In genomic region chr9:55546176-55547010, GRCm38 (mm10) we compare ENCODE assay signal across 8 mouse cellular contexts. TPM values are rescaled to one million over a fixed set of nuclear protein-coding genes. Genes with fewer than 3 reads are reported as not detected.
A peak's percentile ranks its signal among the peaks of the same experiment; 100 is the strongest.
DNase-seq lines count a peak whose midpoint lies in the region; ATAC-seq and TF ChIP-seq lines count a peak whose summit lies in the region.

No protein-coding gene starts in this region.

- no peaks in the 10 kb centered on the region for H3K9me3 ChIP-seq in embryonic facial prominence, embryonic 11.5 days (replicated peaks; ENCODE audit: control insufficient read depth, low read length)
- H3K9me3 ChIP-seq in heart, embryonic 16.5 days (replicated peaks; ENCODE audit: control insufficient read depth, low read length), result peaks cover 3% of the 10 kb centered on the region; the same call in 1 of the 2 replicates
- H3K9me3 ChIP-seq in kidney, postnatal 0 days (replicated peaks; ENCODE audit: low read length), result no peaks in the 10 kb centered on the region
- peaks cover 10% of the 10 kb centered on the region; the same call in 1 of the 2 replicates for H3K9me3 ChIP-seq in megakaryocyte, embryonic 14.5 days
- H3K9me3 ChIP-seq in stomach, embryonic 14.5 days (ENCODE audit: control insufficient read depth, low read depth, low read length), result no peaks in the 10 kb centered on the region

- ATAC-seq in embryonic facial prominence, embryonic 11.5 days (replicated peaks; ENCODE audit: insufficient number of reproducible peaks, low FRiP score, low TSS enrichment, low read depth), result peak; percentile 31; the same call in 1 of the 2 replicates
- no peak; the same call in 1 of the 2 replicates for ATAC-seq in heart, embryonic 16.5 days (replicated peaks; ENCODE audit: extremely low read depth, insufficient read depth, low FRiP score)
- ATAC-seq in kidney, postnatal 0 days (replicated peaks; ENCODE audit: low FRiP score, low read depth), result peak; percentile 68
- ATAC-seq in stomach, embryonic 14.5 days (ENCODE audit: insufficient number of reproducible peaks, insufficient read depth, low FRiP score, low read depth), result 0 out of 2 replicates have a peak, but pooled peaks have one; percentile 50
- no peak for ATAC-seq in frontal cortex, adult (ENCODE audit: low TSS enrichment)

- peak overlapping the region; percentile 54 for H3K4me2 ChIP-seq in embryonic facial prominence, embryonic 11.5 days (ENCODE audit: low read depth, low read length)
- H3K4me2 ChIP-seq in heart, embryonic 16.5 days (ENCODE audit: low read depth, low read length), result peak overlapping the region; percentile 62
- peak overlapping the region; percentile 49 for H3K4me2 ChIP-seq in kidney, postnatal 0 days (ENCODE audit: low read length)
- peak overlapping the region; percentile 80 for H3K4me2 ChIP-seq in stomach, embryonic 14.5 days (replicated peaks; ENCODE audit: low read depth, low read length)

- H3K36me3 ChIP-seq in embryonic facial prominence, embryonic 11.5 days (replicated peaks; ENCODE audit: control insufficient read depth, insufficient read depth, low read depth, low read length), result no peaks in the 10 kb centered on the region
- no peaks in the 10 kb centered on the region for H3K36me3 ChIP-seq in heart, embryonic 16.5 days (ENCODE audit: control insufficient read depth, insufficient read depth)
- H3K36me3 ChIP-seq in kidney, postnatal 0 days (ENCODE audit: insufficient read depth, low read length), result no peaks in the 10 kb centered on the region
- H3K36me3 ChIP-seq in megakaryocyte, embryonic 14.5 days (replicated peaks; ENCODE audit: low read length), result no peaks in the 10 kb centered on the region
- no peaks in the 10 kb centered on the region for H3K36me3 ChIP-seq in stomach, embryonic 14.5 days (ENCODE audit: control insufficient read depth, insufficient read depth, low read length)

- peaks cover 10% of the 10 kb centered on the region for H3K4me1 ChIP-seq in embryonic facial prominence, embryonic 11.5 days (ENCODE audit: control insufficient read depth, insufficient read depth, low read length)
- H3K4me1 ChIP-seq in heart, embryonic 16.5 days (ENCODE audit: control insufficient read depth, insufficient read depth, low read length), result peaks cover 33% of the 10 kb centered on the region
- peaks cover 28% of the 10 kb centered on the region for H3K4me1 ChIP-seq in kidney, postnatal 0 days (replicated peaks; ENCODE audit: insufficient read depth, low read length)
- peaks cover 61% of the 10 kb centered on the region for H3K4me1 ChIP-seq in megakaryocyte, embryonic 14.5 days
- H3K4me1 ChIP-seq in stomach, embryonic 14.5 days (ENCODE audit: control insufficient read depth, insufficient read depth, low read length), result peaks cover 21% of the 10 kb centered on the region; the same call in 1 of the 2 replicates

- peak overlapping the region; percentile 13; the same call in 1 of the 2 replicates for H3K27ac ChIP-seq in embryonic facial prominence, embryonic 11.5 days (replicated peaks; ENCODE audit: low read depth, low read length)
- no peak overlapping the region for H3K27ac ChIP-seq in heart, embryonic 16.5 days (ENCODE audit: low read length)
- H3K27ac ChIP-seq in kidney, postnatal 0 days, result no peak overlapping the region
- no peak overlapping the region for H3K27ac ChIP-seq in stomach, embryonic 14.5 days (ENCODE audit: low read length)

- TF ChIP-seq CTCF in kidney, postnatal 0 days (IDR thresholded peaks at IDR 0.05; ENCODE audit: low read depth), result no peak

- 2% methylated on average over 63 of the region's 63 CpGs for WGBS in embryonic facial prominence, embryonic 11.5 days
- 3% methylated on average over 62 of the region's 63 CpGs for WGBS in heart, embryonic 16.5 days
- 3% methylated on average over 63 of the region's 63 CpGs for WGBS in kidney, postnatal 0 days
- 10% methylated on average over 63 of the region's 63 CpGs for WGBS in stomach, embryonic 14.5 days

- peak overlapping the region; percentile 26 for H3K4me3 ChIP-seq in embryonic facial prominence, embryonic 11.5 days (ENCODE audit: low read depth, low read length)
- peak overlapping the region; percentile 43 for H3K4me3 ChIP-seq in heart, embryonic 16.5 days (ENCODE audit: low read length)
- H3K4me3 ChIP-seq in kidney, postnatal 0 days (replicated peaks; ENCODE audit: low read depth, low read length), result peak overlapping the region; percentile 21
- H3K4me3 ChIP-seq in megakaryocyte, embryonic 14.5 days (replicated peaks), result peak overlapping the region; percentile 88
- peak overlapping the region; percentile 49 for H3K4me3 ChIP-seq in stomach, embryonic 14.5 days (ENCODE audit: low read depth, low read length)

- H3K9ac ChIP-seq in embryonic facial prominence, embryonic 11.5 days (replicated peaks; ENCODE audit: low read length), result no peak overlapping the region
- no peak overlapping the region for H3K9ac ChIP-seq in heart, embryonic 16.5 days (ENCODE audit: low read length)
- H3K9ac ChIP-seq in kidney, postnatal 0 days (ENCODE audit: low read depth, low read length), result no peak overlapping the region
- H3K9ac ChIP-seq in stomach, embryonic 14.5 days (replicated peaks; ENCODE audit: low read depth, low read length), result no peak overlapping the region

- H3K27me3 ChIP-seq in embryonic facial prominence, embryonic 11.5 days (ENCODE audit: control insufficient read depth, insufficient read depth, low read length), result peaks cover 59% of the 10 kb centered on the region
- H3K27me3 ChIP-seq in heart, embryonic 16.5 days (ENCODE audit: control insufficient read depth, insufficient read depth, low read length), result peaks cover 72% of the 10 kb centered on the region
- H3K27me3 ChIP-seq in kidney, postnatal 0 days (ENCODE audit: insufficient read depth, low read length), result peaks cover 69% of the 10 kb centered on the region
- peaks cover 88% of the 10 kb centered on the region for H3K27me3 ChIP-seq in megakaryocyte, embryonic 14.5 days (replicated peaks)
- peaks cover 13% of the 10 kb centered on the region; the same call in 1 of the 2 replicates for H3K27me3 ChIP-seq in stomach, embryonic 14.5 days (ENCODE audit: control insufficient read depth, insufficient read depth, low read length)

- DNase-seq in ovary, adult 18-20 months (ENCODE audit: low spot score), result peak; percentile 26
- no peak for DNase-seq in ovary, postnatal 14 days (ENCODE audit: low spot score)
- DNase-seq in embryonic facial prominence, embryonic 11.5 days (ENCODE audit: low spot score), result peak; percentile 72
- DNase-seq in kidney, postnatal 0 days (ENCODE audit: low spot score), result peak; percentile 54

RNA-seq across cellular contexts. Expression of gene Isl2, which starts 7.9 kb away (rescaled TPM):
- 23.3 and 30.6 TPM in 2 replicates for polyA plus RNA-seq in embryonic facial prominence, embryonic 11.5 days (2014; fragmentation: Nextera tagmentation; extraction: Ambion mirVana)
- 0.54 and 1.00 TPM in 2 replicates for polyA plus RNA-seq in heart, embryonic 16.5 days (2015; fragmentation: Nextera tagmentation; extraction: Ambion mirVana)
- polyA plus RNA-seq in kidney, postnatal 0 days (2015; fragmentation: Nextera tagmentation; extraction: Ambion mirVana), result not detected in 2 replicates
- 0.13 TPM in 1 of 2 replicates, not detected in the other for polyA plus RNA-seq in megakaryocyte, embryonic 14.5 days (2012; ENCODE audit: insufficient read depth, low replicate concordance)
- 7.7 and 9.3 TPM in 2 replicates for polyA plus RNA-seq in stomach, embryonic 14.5 days (2014; fragmentation: Nextera tagmentation; extraction: Ambion mirVana)

RNA-seq across cellular contexts. Expression of gene Etfa, which starts 34.4 kb away (rescaled TPM):
- 174 and 187 TPM in 2 replicates for polyA plus RNA-seq in embryonic facial prominence, embryonic 11.5 days (2014; fragmentation: Nextera tagmentation; extraction: Ambion mirVana)
- 452 and 483 TPM in 2 replicates for polyA plus RNA-seq in heart, embryonic 16.5 days (2015; fragmentation: Nextera tagmentation; extraction: Ambion mirVana)
- 372 and 395 TPM in 2 replicates for polyA plus RNA-seq in kidney, postnatal 0 days (2015; fragmentation: Nextera tagmentation; extraction: Ambion mirVana)
- polyA plus RNA-seq in megakaryocyte, embryonic 14.5 days (2012; ENCODE audit: insufficient read depth, low replicate concordance), result 5.0 and 30.7 TPM in 2 replicates
- 224 and 233 TPM in 2 replicates for polyA plus RNA-seq in stomach, embryonic 14.5 days (2014; fragmentation: Nextera tagmentation; extraction: Ambion mirVana)

Comparison
In these comparisons a context has a peak if more than half of its experiments do, and no peak if none do; other contexts are left out.
1. ATAC-seq: peak in embryonic facial prominence, embryonic 11.5 days (single experiment), kidney, postnatal 0 days (single experiment) and stomach, embryonic 14.5 days (single experiment); none in heart, embryonic 16.5 days (single experiment) and frontal cortex, adult (single experiment).
2. H3K4me3 ChIP-seq: peak in every context shown above with its lines; median percentile 88 in megakaryocyte, embryonic 14.5 days; 49 in stomach, embryonic 14.5 days; 43 in heart, embryonic 16.5 days; 26 in embryonic facial prominence, embryonic 11.5 days; 21 in kidney, postnatal 0 days.
3. Peak in every context shown above with its lines, with median percentiles within 50 percentile points of each other: H3K4me2 ChIP-seq.